Mouse (Mus musculus): ENCODE data around the gene Lyz2.
"Not testable (repeated sequence)": the region's sequence is repeated elsewhere in the genome, so short reads cannot be mapped to it uniquely, and the experiment has no call there.

Lyz2 gene

DNA sequence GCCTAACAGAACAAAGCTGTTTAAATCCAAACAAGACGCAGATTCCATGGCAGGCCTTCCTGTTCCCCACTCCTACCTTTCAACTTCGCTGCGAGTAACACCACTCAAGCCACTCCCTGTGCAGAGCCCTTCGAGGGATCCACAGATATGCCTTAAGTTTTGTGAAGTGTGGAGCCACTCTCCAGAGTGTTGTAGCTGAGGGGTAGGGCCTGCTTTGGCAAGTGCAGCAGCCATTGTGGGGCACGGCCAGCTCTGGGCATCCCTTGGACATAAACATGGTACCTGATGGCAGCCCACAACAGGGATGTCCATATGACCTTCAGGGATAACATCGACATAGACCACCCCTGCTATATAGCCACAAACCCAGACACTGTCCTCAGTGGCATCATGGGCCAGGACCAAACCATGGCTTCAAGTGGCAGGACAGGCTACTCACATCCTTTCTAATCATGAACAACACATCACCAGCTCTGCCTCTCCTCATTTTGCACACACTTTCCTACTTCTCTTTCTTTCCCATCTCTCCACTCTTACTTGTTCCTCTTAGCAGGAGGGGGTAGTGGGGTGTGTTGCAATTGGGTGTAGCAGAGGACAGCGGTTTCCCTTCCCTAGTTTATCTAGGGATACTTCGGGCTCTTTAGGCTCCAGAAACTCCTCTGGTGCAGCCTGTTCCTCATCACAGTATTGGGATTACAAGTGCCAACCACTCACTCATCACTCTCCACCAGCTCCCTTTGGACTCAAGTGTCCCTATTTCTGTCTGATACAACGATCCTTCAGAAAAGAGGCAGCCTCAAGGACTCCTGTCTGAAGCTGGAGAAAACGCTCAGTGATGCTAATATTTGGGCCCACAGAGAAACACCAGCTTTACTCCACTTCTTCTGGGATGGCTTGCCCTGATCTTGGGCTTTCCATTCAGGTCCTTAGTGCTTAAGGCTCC, 2.7 kb upstream of the Lyz2 start:
- DNase-seq (ENCODE audit: low spot score) = no peak

DNA sequence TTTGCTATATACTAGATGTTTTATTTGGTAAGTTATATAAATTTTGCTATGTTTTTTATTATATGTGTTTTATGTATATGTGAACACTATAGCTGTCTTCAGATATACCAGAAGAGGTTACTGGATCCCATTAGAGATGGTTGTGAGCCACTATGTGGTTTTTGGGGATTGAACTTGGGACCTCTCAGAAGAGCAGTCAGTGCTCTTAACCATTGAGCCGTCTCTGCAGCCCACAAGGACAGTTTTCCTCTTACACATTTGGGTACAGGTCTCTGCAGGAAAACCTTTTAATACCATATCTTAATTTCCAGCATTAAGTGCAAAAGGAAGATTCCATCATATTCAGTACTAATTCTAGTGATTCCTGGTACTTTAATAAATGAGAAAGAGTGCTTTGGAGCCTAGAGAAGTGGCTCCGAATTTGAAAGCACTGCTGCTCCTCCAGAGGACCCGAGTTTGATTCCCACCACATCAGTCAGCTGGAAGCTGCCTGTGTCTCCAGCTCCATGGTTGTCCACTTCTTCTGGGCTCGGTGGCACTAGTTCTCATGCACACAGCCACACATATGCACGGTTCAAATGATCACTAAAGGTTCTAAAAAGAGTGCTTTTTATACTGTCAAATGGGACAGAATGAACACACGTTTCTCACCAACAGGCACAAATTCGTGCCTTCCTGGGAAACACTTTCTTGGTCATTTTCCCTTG, 1.9 kb upstream of the Lyz2 start:
- no peak for DNase-seq (ENCODE audit: low spot score)

GRCm38 (mm10) chr10:117283196-117283595, 1.1 kb upstream of the Lyz2 start:
- not testable (repeated sequence) for DNase-seq (ENCODE audit: low spot score)

DNA sequence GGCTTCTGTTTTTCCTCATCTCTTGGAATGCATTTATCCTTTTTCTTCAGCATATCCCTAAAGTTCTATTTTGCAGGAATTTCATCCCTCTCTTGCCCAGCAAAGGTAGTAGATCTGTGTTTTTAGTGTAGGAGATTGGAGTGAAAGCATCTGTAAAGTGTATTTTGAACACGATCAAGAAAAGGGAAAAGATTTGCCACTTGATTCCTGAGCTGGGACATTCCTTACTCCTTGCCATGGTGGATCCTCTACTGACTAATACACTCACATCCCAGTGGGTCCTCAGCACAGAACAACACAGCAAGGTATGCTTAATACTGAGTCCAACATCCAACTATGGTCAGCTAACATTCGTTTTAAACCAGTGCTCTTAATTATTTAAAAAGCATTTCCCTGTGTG, 430 bp upstream of the Lyz2 start:
- DNase-seq (ENCODE audit: low spot score) = no peak

DNA sequence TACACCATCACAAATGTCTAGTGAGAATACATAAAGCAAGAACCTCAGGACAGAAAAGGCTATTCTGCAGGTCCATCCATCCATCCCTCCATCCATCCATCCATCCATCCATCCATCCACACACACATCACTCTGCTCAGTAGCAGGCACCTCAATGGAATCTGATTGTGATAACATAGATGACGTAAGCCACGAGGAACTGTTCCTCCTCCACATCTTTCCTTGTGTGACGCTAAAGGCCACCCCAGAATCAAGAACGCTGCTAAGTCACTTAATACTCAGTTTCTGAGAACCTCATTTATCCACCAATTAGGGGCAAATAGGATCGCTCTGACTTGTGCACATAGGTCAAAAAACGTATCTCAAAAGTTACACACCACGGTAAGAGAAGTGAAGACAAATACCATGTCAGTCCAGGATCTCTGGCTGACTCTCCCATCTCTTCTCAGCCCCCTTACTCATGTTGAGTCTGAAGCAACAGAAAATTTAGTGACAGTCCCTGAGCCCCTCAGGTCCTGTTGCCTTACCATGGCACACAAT, 670 bp downstream of the Lyz2 start:
- no peak for DNase-seq (ENCODE audit: low spot score)

DNA sequence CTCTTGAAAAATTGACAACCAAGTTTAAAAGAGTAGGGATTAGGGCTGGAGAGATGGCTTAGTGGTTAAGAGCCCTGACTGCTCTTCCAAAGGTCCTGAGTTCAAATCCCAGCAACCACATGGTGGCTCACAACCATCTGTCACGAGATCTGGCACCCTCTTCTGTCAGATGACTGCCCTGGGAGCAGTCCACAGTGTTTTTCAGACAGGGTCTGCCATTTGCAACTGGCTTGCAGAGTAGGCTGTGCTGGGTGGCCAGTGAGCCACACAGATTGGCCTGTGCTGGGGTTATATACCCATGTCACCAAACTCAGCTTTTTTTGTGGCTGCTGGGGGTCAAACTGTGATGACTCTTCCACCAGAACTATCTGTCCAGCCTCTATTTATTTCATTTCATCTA, 2.1 kb downstream of the Lyz2 start:
- DNase-seq (ENCODE audit: low spot score) = no peak

DNA sequence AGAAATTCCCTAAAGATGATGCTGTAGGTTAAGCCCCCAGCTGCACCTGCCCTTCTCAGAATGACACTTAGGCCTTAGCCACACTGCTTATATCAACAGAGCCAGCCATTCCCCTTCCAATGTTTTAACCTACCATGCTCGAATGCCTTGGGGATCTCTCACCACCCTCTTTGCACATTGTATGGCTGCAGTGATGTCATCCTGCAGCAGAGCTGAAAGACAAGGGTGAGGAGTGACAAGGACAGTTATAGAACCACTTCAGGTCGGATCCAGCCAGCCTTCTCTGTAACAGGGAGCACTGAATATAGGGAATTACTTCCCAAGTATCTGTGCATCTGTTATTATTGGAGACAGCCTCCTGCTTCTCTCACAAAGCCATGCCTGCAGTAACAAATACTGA, 3.6 kb downstream of the Lyz2 start:
- not testable (repeated sequence) for DNase-seq (ENCODE audit: low spot score)

DNA sequence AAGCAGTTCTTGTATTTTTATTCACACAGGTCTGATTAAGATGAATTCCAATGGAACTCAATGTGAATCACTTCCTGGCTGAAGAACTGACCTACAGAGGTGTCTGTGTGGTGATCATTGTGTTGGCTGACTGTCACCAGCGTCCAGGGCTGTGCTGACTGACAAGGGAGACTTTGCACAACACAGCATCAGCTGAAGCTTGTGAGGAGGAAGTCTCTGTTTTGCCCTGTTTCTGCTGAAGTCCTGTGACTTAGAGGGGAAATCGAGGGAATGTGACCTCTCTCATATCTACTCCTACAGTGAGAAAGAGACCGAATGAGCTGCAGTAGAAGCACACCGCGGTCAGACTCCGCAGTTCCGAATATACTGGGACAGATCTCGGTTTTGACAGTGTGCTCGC, 4.3 kb downstream of the Lyz2 start:
- DNase-seq (ENCODE audit: low spot score) = not testable (repeated sequence)

DNA sequence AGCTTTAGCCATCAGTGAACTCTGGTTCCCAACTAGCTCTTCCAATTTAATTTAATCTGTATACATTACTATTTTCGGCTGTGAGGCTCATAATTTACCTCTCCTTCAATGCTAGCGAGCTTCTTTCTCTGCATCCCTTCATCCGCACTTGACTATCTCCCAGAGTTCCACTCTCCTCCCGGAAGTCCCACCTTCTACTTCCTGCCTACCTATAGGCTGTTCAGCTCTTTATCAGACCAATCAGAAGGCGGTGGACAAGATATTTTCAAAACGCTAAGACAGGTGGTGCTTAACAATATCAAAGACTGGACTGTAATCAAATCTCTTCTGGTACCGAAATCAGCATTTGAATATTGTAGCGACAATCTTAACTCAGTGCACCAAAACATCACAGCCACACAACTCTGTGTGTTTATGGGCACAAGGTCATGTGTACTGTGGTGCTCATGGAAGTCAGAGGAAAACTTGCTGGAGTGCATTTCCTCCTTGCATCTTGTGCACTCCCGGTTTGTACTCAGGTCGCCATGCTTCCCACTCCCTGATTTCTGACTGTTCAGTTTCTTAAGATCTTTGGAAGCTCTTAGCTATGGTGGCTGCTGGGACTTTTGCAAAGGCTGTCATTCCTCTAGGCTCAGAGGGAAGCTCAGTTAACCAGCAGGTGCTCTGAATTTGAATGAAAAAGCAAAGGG, 6.3 kb downstream of the Lyz2 start:
- DNase-seq (ENCODE audit: low spot score) = no peak

- not testable (repeated sequence) for DNase-seq (ENCODE audit: low spot score)
These were observed 7.5 kb downstream of the Lyz2 start for GRCm38 (mm10) chr10:117274645-117275044.

GRCm38 (mm10) chr10:117272023-117272422, 10.1 kb downstream of the Lyz2 start:
- DNase-seq (ENCODE audit: low spot score) = no peak

DNA sequence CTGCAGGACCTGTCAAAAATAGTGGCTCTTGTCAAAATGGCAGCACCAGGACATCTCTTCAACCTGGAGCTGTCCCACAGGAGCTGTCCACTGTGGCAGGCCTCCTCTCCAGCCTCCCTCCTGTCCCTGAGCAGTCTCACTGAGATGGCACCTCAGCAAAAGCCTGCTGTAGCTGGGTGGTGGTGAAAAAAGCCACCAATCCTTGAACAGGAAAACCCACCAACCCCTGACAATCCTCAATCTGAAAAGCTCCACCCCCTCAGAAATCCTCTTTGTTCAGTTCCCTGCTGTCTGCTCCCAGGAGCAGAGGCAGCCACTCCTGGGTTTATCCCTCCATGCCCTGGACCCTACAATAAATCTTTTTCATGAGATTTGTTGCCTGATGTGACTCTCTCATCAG, 22.3 kb downstream of the Lyz2 start:
- no peak for DNase-seq (ENCODE audit: low spot score)

DNA sequence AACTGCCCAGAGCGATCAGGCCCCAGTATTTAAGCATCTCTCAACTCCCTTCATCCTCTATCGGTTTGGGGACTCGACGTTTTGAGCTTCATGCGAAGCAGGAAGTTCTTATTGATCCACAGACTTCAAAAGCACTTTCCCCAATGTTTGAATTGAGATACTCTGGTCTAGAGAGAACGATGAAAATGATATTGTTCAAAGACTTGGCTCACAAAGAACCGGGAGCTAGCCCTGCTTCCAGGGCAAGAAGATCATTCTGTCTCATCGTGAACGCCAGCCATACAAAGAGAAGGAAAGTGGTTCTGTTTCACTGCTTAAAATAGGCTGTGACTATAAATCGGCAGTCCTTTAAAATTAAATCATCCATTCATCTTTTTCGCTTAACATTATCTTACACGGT, 43.5 kb downstream of the Lyz2 start, which contains the start of gene 9530003J23Rik:
TSS of gene 9530003J23Rik (minus strand) at position 101 of the 400 bp plus-strand sequence.
- no peak for DNase-seq (ENCODE audit: low spot score)

DNA sequence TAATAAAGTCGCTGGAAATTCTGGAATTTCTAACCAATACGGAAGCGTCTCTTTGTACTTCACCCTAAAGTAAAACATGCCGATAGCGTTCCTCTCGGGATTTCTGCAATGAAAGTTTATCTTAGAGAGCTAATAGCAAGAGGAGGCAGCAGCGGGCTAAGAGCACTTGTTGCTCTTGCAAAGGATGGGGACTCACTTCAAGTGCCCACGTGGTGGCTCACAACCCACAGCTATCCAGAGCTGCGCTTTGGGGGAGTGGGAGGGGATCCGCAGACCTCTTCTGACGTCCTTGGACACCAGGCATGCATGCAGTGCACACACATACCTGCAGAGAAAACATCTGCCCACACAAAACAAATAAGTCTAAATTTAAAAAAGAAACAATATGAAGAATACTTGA, 46.3 kb downstream of the Lyz2 start:
- no peak for DNase-seq (ENCODE audit: low spot score)

DNA sequence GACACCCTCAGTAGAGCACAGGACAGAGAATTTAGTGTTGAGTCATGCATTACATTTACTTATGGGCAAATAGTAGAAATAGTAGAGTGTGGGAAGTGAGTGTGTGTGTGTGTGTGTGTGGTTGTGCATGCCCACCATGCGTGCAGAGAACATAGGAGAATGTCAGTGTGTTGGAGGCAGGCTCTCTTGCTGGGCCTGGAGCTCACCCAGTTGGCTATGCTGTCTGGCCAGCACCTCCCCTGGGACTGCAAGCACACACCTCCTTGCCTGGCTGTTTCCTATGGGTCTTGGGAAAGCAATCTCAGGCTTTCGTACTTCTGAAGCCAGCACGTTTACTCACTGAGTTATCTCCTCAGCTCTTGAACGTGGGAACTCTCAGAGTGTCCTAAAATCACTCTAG, 47.3 kb downstream of the Lyz2 start:
- DNase-seq (ENCODE audit: low spot score) = no peak

DNA sequence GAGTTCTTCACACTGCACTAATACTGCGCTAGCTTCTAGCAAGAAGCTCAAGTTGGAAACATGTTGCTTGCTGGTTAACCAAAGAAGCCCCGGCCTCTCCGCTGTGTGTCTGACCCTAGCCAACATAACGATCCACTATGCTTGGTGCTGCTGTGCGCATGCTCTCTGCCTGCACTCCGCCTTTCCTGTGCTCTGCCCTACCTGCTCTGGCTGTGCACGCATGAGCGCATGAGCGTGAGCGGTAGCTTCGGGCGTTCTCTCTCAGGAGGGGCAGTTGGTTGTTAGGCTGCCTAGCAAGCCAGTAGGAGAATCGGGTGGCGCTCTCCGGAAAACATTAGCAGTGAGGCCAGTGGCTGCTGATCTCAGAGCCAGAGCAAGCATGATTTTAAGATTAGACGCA, 52.3 kb downstream of the Lyz2 start:
- no peak for DNase-seq (ENCODE audit: low spot score)
